Mouse (Mus musculus): ENCODE measurements around the gene Strn3.

GRCm38 (mm10) chr12:51612361-51612760 is 79.3 kb downstream of the Strn3 start:
- TF ChIP-seq CTCF (IDR thresholded peaks at IDR 0.05; ENCODE audit: insufficient read depth, low read depth, low read length) (no peak), POLR2A (IDR thresholded peaks at IDR 0.05; ENCODE audit: insufficient read depth, low read depth, low read length) (no peak)

Measured in olfactory bulb, adult 2 months (tissue).